Mouse (Mus musculus): Measurements from ENCODE around the gene Myadml2. TPM values are rescaled to one million over a fixed set of nuclear protein-coding genes. Genes with fewer than 3 reads are reported as not detected.

Gene Myadml2
- total and polyA plus RNA-seq, 3 experiments: 0.68 TPM; not detected in 2

DNA sequence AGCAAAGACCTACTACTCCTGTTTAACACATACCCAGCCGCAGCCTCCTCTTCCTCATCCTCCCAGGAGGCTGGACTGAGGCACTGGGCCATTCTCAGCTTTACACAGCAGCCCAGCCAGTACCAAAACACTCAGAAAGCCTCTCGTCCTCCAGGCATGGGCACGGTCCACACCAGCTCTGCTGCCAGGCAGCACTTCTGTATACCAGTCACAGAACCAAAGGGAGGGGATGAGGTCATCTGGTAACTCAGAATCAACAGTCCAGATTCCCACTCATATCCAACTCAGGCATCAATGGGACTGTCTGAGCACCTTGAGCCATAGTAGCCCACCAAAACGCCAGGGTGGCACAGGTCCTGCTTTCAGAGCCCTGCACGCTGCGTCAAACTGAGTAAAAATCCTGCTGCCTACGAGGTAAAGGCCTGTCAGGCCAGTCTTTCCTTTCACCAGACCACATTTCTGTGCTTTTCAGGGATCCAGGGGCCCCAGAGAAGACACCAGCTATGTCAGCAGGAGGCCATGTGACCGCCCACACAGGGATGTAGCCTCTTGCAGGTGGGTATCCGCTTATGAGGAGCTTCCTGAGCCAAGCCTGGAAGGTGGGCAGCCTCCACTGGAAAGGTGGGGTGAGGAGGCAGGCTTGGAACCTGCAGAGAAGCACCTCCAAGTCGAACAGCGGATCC lies 21.0 kb downstream of the Myadml2 start:
- Histone ChIP-seq H3K27me3 (replicated peaks) (no peaks in the 10 kb centered on the region), H3K9me3 (replicated peaks; ENCODE audit: low read length) (no peaks in the 10 kb centered on the region), H3K9ac (ENCODE audit: insufficient read depth, low read depth) (no peak overlapping the region; the same call in 1 of the 2 replicates), H3K27ac (ENCODE audit: insufficient read depth, low read depth) (peak overlapping the region; percentile 75; the same call in 1 of the 2 replicates), H3K4me2 (ENCODE audit: insufficient read depth, low read depth, poor library complexity, severe bottlenecking) (no peak overlapping the region), H3K4me1 (ENCODE audit: control insufficient read depth in 1 of 2, insufficient read depth in 2 of 2) (peaks cover 42 to 79% of the 10 kb centered on the region in 2 experiments), H3K79me2 (replicated peaks; ENCODE audit: control insufficient read depth, extremely low read depth, insufficient read depth, poor library complexity, severe bottlenecking) (peaks cover 49% of the 10 kb centered on the region), H3K36me3 (replicated peaks in 1 of 2; ENCODE audit: control insufficient read depth in 1 of 2, insufficient read depth in 1 of 2, low read length in 1 of 2) (peaks cover 37 to 55% of the 10 kb centered on the region in 2 experiments), H3K4me3 (replicated peaks in 1 of 3; ENCODE audit: low read depth in 2 of 3, low read length in 2 of 3, poor library complexity in 1 of 3) (peak overlapping the region in 1 of 3 experiments; percentile 74)
- in situ Hi-C loops (cut with MboI; ENCODE audit: low pct_ligation_motif_present, low pct_unique_long_range_greater_than_20kb, low sequenced_read_pairs): loop anchor here (10.0 kb wide), 1 partner anchor 58 kb away; no protein-coding TSS in a partner anchor
- dilution Hi-C loops (cut with MboI; ENCODE audit: extremely low pct_ligation_motif_present, extremely low pct_unique_long_range_greater_than_20kb, low sequenced_read_pairs): no loop called here
- TF ChIP-seq ZNF384 (IDR thresholded peaks at IDR 0.05; ENCODE audit: low read depth, low read length) (no peak), GABPA (IDR thresholded peaks at IDR 0.05; ENCODE audit: insufficient replicate concordance, low read depth, low read length) (no peak), MEF2A (IDR thresholded peaks at IDR 0.05; ENCODE audit: borderline replicate concordance, low read depth, low read length) (no peak), MXI1 (IDR thresholded peaks at IDR 0.05; ENCODE audit: low read depth, low read length) (no peak), UBTF (IDR thresholded peaks at IDR 0.05; ENCODE audit: low read depth, low read length) (no peak), ZMIZ1 (IDR thresholded peaks at IDR 0.05; ENCODE audit: low read depth, low read length) (no peak), MAZ (IDR thresholded peaks at IDR 0.05; ENCODE audit: low read depth, low read length) (no peak)
- DNase-seq (ENCODE audit: extremely low read depth): no peak

GRCm38 (mm10) chr11:120625152-120625775 lies 22.7 kb downstream of the Myadml2 start, which contains the start of gene Sirt7:
Sirt7 (minus strand) TSS chr11:120625240.
- H3K4me1 ChIP-seq (ENCODE audit: control insufficient read depth in 1 of 2, insufficient read depth in 2 of 2): peaks cover 36 to 63% of the 10 kb centered on the region in 2 experiments
- no peaks in the 10 kb centered on the region for H3K27me3 ChIP-seq (replicated peaks)
- peak within 1 kb of the TSS; percentile 83 for H3K27ac ChIP-seq (ENCODE audit: insufficient read depth, low read depth)
- no peak for DNase-seq (ENCODE audit: extremely low read depth)
- H3K79me2 ChIP-seq (replicated peaks; ENCODE audit: control insufficient read depth, extremely low read depth, insufficient read depth, poor library complexity, severe bottlenecking): peaks cover 37% of the 10 kb centered on the region
- in situ Hi-C loops (cut with MboI; ENCODE audit: low pct_ligation_motif_present, low pct_unique_long_range_greater_than_20kb, low sequenced_read_pairs) (loop anchor here (10.0 kb wide), 1 partner anchor 60 kb away; no protein-coding TSS in a partner anchor), dilution Hi-C loops (cut with MboI; ENCODE audit: extremely low pct_ligation_motif_present, extremely low pct_unique_long_range_greater_than_20kb, low sequenced_read_pairs) (no loop called here)
- TF ChIP-seq BHLHE40 (IDR thresholded peaks at IDR 0.05; ENCODE audit: low read depth, low read length) (no peak), UBTF (IDR thresholded peaks at IDR 0.05; ENCODE audit: low read depth, low read length) (no peak), JUND (conservative IDR thresholded peaks at IDR 0.05; ENCODE audit: low read depth, low read length) (no peak)
- peak within 1 kb of the TSS; percentile 93 for H3K9ac ChIP-seq (ENCODE audit: insufficient read depth, low read depth)
- peak within 1 kb of the TSS; percentile 82 to 100 (median 100) for H3K4me3 ChIP-seq (replicated peaks in 1 of 3; ENCODE audit: low read depth in 2 of 3, low read length in 2 of 3, poor library complexity in 1 of 3)
- H3K4me2 ChIP-seq (ENCODE audit: insufficient read depth, low read depth, poor library complexity, severe bottlenecking): peak within 1 kb of the TSS; percentile 86
- H3K9me3 ChIP-seq (replicated peaks; ENCODE audit: low read length): no peaks in the 10 kb centered on the region
- peaks cover 52 to 71% of the 10 kb centered on the region in 2 experiments for H3K36me3 ChIP-seq (replicated peaks in 1 of 2; ENCODE audit: control insufficient read depth in 1 of 2, insufficient read depth in 1 of 2, low read length in 1 of 2)

DNA sequence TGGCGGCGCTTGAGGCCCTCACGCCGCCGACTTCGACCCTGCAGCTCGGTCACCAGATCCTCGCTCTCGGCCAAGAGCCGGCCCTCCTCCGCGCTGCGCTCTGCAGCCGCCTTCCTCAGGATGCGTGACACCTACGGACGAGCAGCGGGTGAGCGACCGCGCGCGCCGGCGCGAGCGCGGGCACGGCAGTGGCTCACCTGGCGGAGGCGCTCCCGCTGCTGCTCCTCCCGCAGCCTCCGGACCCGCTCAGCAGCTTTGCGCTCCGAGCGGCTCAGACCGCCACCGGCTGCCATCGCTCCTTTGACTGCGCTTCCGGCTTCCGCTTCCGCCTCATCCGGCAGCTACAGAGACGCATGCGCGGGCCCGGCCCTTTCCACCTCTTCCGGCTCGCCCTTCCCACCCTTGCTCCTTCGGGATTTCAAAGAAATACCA lies 23.3 kb downstream of the Myadml2 start:
- Histone ChIP-seq H3K4me1 (ENCODE audit: control insufficient read depth in 1 of 2, insufficient read depth in 2 of 2) (peaks cover 33 to 57% of the 10 kb centered on the region in 2 experiments), H3K36me3 (replicated peaks in 1 of 2; ENCODE audit: control insufficient read depth in 1 of 2, insufficient read depth in 1 of 2, low read length in 1 of 2) (peaks cover 58 to 77% of the 10 kb centered on the region in 2 experiments), H3K9me3 (replicated peaks; ENCODE audit: low read length) (no peaks in the 10 kb centered on the region), H3K4me3 (replicated peaks in 1 of 3; ENCODE audit: low read depth in 2 of 3, low read length in 2 of 3, poor library complexity in 1 of 3) (peak overlapping the region; percentile 82 to 100 (median 100)), H3K27ac (ENCODE audit: insufficient read depth, low read depth) (peak overlapping the region; percentile 83), H3K9ac (ENCODE audit: insufficient read depth, low read depth) (peak overlapping the region; percentile 93), H3K27me3 (replicated peaks) (no peaks in the 10 kb centered on the region), H3K79me2 (replicated peaks; ENCODE audit: control insufficient read depth, extremely low read depth, insufficient read depth, poor library complexity, severe bottlenecking) (peaks cover 32% of the 10 kb centered on the region), H3K4me2 (ENCODE audit: insufficient read depth, low read depth, poor library complexity, severe bottlenecking) (peak overlapping the region; percentile 86)
- in situ Hi-C loops (cut with MboI; ENCODE audit: low pct_ligation_motif_present, low pct_unique_long_range_greater_than_20kb, low sequenced_read_pairs): loop anchor here (10.0 kb wide), 1 partner anchor 60 kb away; no protein-coding TSS in a partner anchor
- peak; percentile 91 for DNase-seq (ENCODE audit: extremely low read depth)
- dilution Hi-C loops (cut with MboI; ENCODE audit: extremely low pct_ligation_motif_present, extremely low pct_unique_long_range_greater_than_20kb, low sequenced_read_pairs): no loop called here
- TF ChIP-seq JUN (IDR thresholded peaks at IDR 0.05; ENCODE audit: insufficient read depth, low read depth, low read length): no peak
- 0 out of 2 replicates have a peak, but pooled peaks have one; percentile 9 for TF ChIP-seq MAFK (IDR thresholded peaks at IDR 0.05; ENCODE audit: insufficient replicate concordance, low read length)
- TF ChIP-seq GABPA (IDR thresholded peaks at IDR 0.05; ENCODE audit: insufficient replicate concordance, low read depth, low read length): no peak; the same call in 1 of the 2 replicates
- TF ChIP-seq CHD2 (IDR thresholded peaks at IDR 0.05; ENCODE audit: low read length): peak; percentile 28; the same call in 1 of the 2 replicates
- TF ChIP-seq ELF1 (IDR thresholded peaks at IDR 0.05; ENCODE audit: low read depth, low read length): peak; percentile 100
- peak; percentile 81 for TF ChIP-seq NELFE (IDR thresholded peaks at IDR 0.05; ENCODE audit: low read depth, low read length)
- peak; percentile 75 for TF ChIP-seq TCF12 (IDR thresholded peaks at IDR 0.05; ENCODE audit: low read depth, low read length)
- peak; percentile 90; the same call in 1 of the 2 replicates for TF ChIP-seq MXI1 (IDR thresholded peaks at IDR 0.05; ENCODE audit: low read depth, low read length)
- TF ChIP-seq E2F4 (IDR thresholded peaks at IDR 0.05; ENCODE audit: insufficient replicate concordance, low read depth, low read length): no peak
- TF ChIP-seq TBP (conservative IDR thresholded peaks at IDR 0.05; ENCODE audit: low read depth, low read length): peak; percentile 69
- peak; percentile 88 for TF ChIP-seq ZMIZ1 (IDR thresholded peaks at IDR 0.05; ENCODE audit: low read depth, low read length)
- TF ChIP-seq POLR2A (IDR thresholded peaks at IDR 0.05; ENCODE audit: low read depth, low read length): peak; percentile 93
- no peak for TF ChIP-seq EP300 (IDR thresholded peaks at IDR 0.05; ENCODE audit: low read length)
- peak; percentile 94 for TF ChIP-seq POLR2AphosphoS2 (IDR thresholded peaks at IDR 0.05; ENCODE audit: low read depth, low read length)
- peak; percentile 97 for TF ChIP-seq SIN3A (IDR thresholded peaks at IDR 0.05; ENCODE audit: low read length)
- TF ChIP-seq BHLHE40 (IDR thresholded peaks at IDR 0.05; ENCODE audit: low read depth, low read length): 0 out of 2 replicates have a peak, but pooled peaks have one; percentile 7
